Mouse (Mus musculus) lung, embryonic 14.5 days (tissue): ENCODE results near the gene Slc9a4. TPM values are rescaled to one million over a fixed set of nuclear protein-coding genes. Genes with fewer than 3 reads are reported as not detected.

Source experiments
- ATAC-seq: fragments of 200-750 bp; cut with Nextera tagmentation; 2 replicates; pipeline ENCODE4 v1.8.0; 2017; ENCODE audit warnings: mild to moderate bottlenecking, moderate TSS enrichment, moderate library complexity; ENCODE audit not compliant: insufficient read depth
- DNase-seq: peaks from one replicate; pipeline ENCODE4 v3.0.0-alpha.2; 2015
- H3K27ac ChIP-seq: fragments of 300-500 bp; sonication (generic); 2 replicates; pipeline ENCODE4 v1.5.1; 2014; ENCODE audit warnings: low read depth, mild to moderate bottlenecking, moderate library complexity
- H3K27me3 ChIP-seq: fragments of 300-500 bp; sonication (generic); 2 replicates; pipeline ENCODE4 v1.6.1; 2014; ENCODE audit warnings: low read length, control low read depth; ENCODE audit not compliant: insufficient read depth
- H3K36me3 ChIP-seq: fragments of 300-500 bp; sonication (generic); 2 replicates; pipeline ENCODE4 v1.6.1; 2014; ENCODE audit warnings: control low read depth; ENCODE audit not compliant: insufficient read depth
- H3K4me1 ChIP-seq: fragments of 300-500 bp; sonication (generic); 2 replicates; pipeline ENCODE4 v1.6.1; 2014; ENCODE audit warnings: antibody characterized with exemption, control low read depth; ENCODE audit not compliant: insufficient read depth
- H3K4me2 ChIP-seq: fragments of 300-500 bp; sonication (generic); 2 replicates; pipeline ENCODE4 v1.6.1; 2014; ENCODE audit warnings: mild to moderate bottlenecking
- H3K4me3 ChIP-seq: fragments of 300-500 bp; sonication (generic); 2 replicates; pipeline ENCODE4 v1.5.1; 2014; ENCODE audit warnings: low read depth, low read length
- H3K9ac ChIP-seq: fragments of 300-500 bp; sonication (generic); 2 replicates; pipeline ENCODE4 v1.6.1; 2014
- H3K9me3 ChIP-seq: fragments of 300-500 bp; sonication (generic); 2 replicates; pipeline ENCODE4 v1.6.1; 2016; ENCODE audit warnings: low read depth, low read length, control low read depth
- CTCF ChIP-seq: IDR thresholded peaks from 2 replicates; pipeline ENCODE4 v1.5.1; 2016; ENCODE audit warnings: antibody characterized with exemption, low read depth
- WGBS: fragments of 180-500 bp; shearing (Covaris S2); extraction: QIAGEN DNeasy Blood & Tissue Kit; methylation state at CpG from one replicate; pipeline ENCODE4 v1.1.7; 2014; 5-methylcytosine and 5-hydroxymethylcytosine counted together
- polyA plus RNA-seq: library from polyadenylated mRNA; unstranded; fragments of >200 nt; fragmentation: Nextera tagmentation; extraction: Ambion mirVana; gene quantifications from 2 replicates; pipeline ENCODE4 v1.2.1, GENCODE M21; 2014

Gene Slc9a4
- polyA plus RNA-seq, 1 experiment from 2014 or later = not detected

DNA sequence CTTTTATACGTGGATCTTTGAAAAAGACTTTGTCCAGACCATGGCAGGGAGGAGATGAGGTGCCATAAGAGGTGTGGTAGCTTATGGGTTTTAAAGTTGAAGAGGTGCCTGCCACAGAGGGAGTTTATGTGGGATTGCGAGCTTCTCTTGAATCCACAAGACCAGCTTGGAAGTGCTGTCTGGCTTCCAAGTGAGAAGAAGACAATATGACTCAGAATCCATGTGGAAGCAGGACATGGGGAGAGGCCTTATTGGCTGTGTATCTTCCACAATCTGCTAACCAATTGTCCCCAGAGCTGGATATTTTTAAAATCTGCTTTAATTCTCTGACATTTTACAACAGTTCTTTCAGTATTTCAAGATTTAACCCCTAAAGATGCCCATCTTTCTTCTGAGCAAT is 33.3 kb downstream of the Slc9a4 start:
- DNase-seq (no peak), ATAC-seq (no peak)
- H3K27me3 ChIP-seq = no peaks in the 10 kb centered on the region
- H3K4me3 ChIP-seq = no peak overlapping the region
- 84% methylated on average over 2 of the region's 2 CpGs for WGBS
- no peak overlapping the region for H3K27ac ChIP-seq
- H3K9ac ChIP-seq = no peak overlapping the region
- no peaks in the 10 kb centered on the region for H3K36me3 ChIP-seq
- H3K4me2 ChIP-seq = no peak overlapping the region
- H3K9me3 ChIP-seq = no peaks in the 10 kb centered on the region
- no peaks in the 10 kb centered on the region for H3K4me1 ChIP-seq
- TF ChIP-seq CTCF = no peak

GRCm38 (mm10) chr1:40619093-40619492 is 39.2 kb downstream of the Slc9a4 start:
- peak; percentile 46 for TF ChIP-seq CTCF
- ATAC-seq = no peak
- no peaks in the 10 kb centered on the region for H3K27me3 ChIP-seq
- H3K27ac ChIP-seq = no peak overlapping the region
- WGBS = 74% methylated on average over 5 of the region's 5 CpGs
- H3K4me1 ChIP-seq = no peaks in the 10 kb centered on the region
- no peaks in the 10 kb centered on the region for H3K36me3 ChIP-seq
- H3K4me2 ChIP-seq = no peak overlapping the region
- no peaks in the 10 kb centered on the region for H3K9me3 ChIP-seq
- H3K4me3 ChIP-seq = no peak overlapping the region
- H3K9ac ChIP-seq = no peak overlapping the region
- peak; percentile 27 for DNase-seq

GRCm38 (mm10) chr1:40619871-40620270 is 40.0 kb downstream of the Slc9a4 start:
- Histone ChIP-seq H3K4me3 (no peak overlapping the region), H3K27me3 (no peaks in the 10 kb centered on the region), H3K4me1 (no peaks in the 10 kb centered on the region), H3K36me3 (no peaks in the 10 kb centered on the region), H3K9me3 (no peaks in the 10 kb centered on the region), H3K4me2 (no peak overlapping the region), H3K9ac (no peak overlapping the region), H3K27ac (no peak overlapping the region)
- ATAC-seq (no peak), DNase-seq (no peak)
- no peak for TF ChIP-seq CTCF
- 60% methylated on average over 5 of the region's 5 CpGs for WGBS

DNA sequence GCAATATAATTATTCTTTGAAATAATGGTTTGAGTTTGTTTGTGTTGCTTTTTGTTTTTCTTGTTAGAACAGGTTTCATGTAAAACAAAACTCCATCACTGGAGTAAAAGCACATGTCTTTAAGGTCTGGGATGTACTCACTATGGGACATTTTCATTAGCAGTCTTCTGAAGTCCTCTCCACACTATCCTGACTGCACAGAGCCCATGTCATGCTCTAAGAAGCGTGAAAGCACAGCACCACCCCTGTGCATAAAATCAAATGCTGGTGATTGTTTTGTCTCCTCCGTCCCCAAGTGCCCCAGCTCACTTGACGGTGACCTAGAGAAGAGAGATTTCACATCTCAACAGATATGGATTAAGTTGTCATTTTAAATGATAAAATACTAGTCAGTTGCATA is 45.1 kb downstream of the Slc9a4 start:
- WGBS = 50% methylated on average over 3 of the region's 3 CpGs
- Histone ChIP-seq H3K9ac (no peak overlapping the region), H3K4me1 (no peaks in the 10 kb centered on the region), H3K36me3 (no peaks in the 10 kb centered on the region), H3K27ac (no peak overlapping the region), H3K4me3 (no peak overlapping the region), H3K9me3 (no peaks in the 10 kb centered on the region), H3K27me3 (no peaks in the 10 kb centered on the region), H3K4me2 (no peak overlapping the region)
- ATAC-seq = no peak
- no peak for DNase-seq
- TF ChIP-seq CTCF = no peak

DNA sequence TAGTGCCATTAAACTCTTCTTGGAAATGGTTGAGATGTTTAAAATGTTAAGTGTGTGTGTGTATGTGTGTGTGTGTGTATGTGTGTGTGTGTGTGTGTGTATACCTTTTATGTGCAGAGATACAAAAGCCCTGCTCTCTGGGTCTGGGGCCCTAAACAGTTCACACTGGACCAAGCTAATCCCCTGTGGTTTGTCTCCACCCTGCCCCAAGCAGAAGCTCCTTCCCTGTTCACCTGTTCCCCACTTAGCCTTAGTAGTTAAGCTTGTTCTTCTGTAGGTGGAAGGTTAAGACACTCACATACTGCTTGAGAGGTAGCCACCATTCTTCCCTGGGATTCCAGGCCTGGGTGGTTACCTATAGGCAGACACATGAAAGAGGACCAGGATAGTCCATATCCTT is 47.1 kb downstream of the Slc9a4 start:
- no peak overlapping the region for H3K4me2 ChIP-seq
- no peaks in the 10 kb centered on the region for H3K9me3 ChIP-seq
- no peak overlapping the region for H3K9ac ChIP-seq
- no peak for TF ChIP-seq CTCF
- H3K36me3 ChIP-seq = no peaks in the 10 kb centered on the region
- no peak for DNase-seq
- no peak for ATAC-seq
- no peak overlapping the region for H3K4me3 ChIP-seq
- H3K4me1 ChIP-seq = no peaks in the 10 kb centered on the region
- H3K27me3 ChIP-seq = no peaks in the 10 kb centered on the region
- no peak overlapping the region for H3K27ac ChIP-seq

DNA sequence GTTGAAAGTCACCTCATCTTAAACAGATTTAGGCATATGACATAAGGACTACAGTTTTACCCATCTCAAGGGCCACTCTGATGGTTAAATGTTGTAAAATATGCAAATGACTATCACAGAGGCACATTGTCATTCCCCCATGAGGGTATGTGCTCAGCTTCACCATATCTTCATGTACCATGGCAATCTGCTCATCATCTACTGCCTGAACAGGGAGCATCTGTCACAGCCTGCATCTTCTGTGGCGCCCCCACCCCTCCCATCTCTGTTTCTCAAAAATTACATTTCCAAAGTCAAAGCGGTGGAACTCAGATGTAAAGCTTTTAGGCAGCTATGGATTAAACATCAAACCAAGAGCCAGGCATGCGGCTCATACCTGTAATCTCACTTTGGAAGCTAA is 48.6 kb downstream of the Slc9a4 start:
- 78% methylated on average over 3 of the region's 3 CpGs for WGBS
- H3K9me3 ChIP-seq = no peaks in the 10 kb centered on the region
- H3K36me3 ChIP-seq = no peaks in the 10 kb centered on the region
- H3K27ac ChIP-seq = no peak overlapping the region
- H3K9ac ChIP-seq = no peak overlapping the region
- DNase-seq (no peak), ATAC-seq (no peak)
- TF ChIP-seq CTCF = no peak
- no peaks in the 10 kb centered on the region for H3K4me1 ChIP-seq
- no peak overlapping the region for H3K4me3 ChIP-seq
- H3K4me2 ChIP-seq = no peak overlapping the region
- H3K27me3 ChIP-seq = no peaks in the 10 kb centered on the region

DNA sequence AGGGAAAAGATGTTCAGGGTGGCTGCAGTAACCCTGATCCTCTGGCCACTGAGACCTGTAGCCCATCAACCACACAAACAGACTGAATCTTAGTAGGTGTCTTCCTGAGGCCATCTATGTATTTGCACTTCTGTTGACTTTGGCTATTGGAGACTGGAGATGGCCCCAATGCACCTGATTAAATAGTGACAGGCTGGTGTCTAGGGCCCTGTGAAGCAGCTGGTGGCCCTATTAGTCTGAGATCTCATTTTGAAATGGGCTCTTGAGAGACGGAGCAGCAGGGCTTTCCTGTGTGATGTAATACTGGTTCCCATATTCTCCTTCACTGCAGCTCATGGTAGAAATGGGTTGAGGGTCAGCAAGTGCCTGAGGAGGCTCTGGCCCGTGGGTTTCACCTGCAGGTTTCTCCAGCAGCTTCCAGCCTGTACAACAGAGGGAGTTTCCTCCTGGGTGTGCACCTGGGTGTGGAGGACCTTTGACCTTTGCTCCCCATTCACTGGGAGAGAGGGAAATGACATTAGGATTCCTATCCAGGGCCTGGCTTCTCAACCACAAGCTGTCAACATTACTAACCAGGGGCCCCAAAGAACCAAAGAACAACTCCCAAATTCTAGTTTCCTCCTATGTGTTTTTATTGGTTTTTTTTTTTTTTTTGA is 52.7 kb downstream of the Slc9a4 start:
- no peak overlapping the region for H3K27ac ChIP-seq
- no peak for DNase-seq
- no peaks in the 10 kb centered on the region for H3K4me1 ChIP-seq
- TF ChIP-seq CTCF = no peak
- H3K9ac ChIP-seq = no peak overlapping the region
- no peak for ATAC-seq
- no peak overlapping the region for H3K4me3 ChIP-seq
- no peak overlapping the region for H3K4me2 ChIP-seq
- no peaks in the 10 kb centered on the region for H3K36me3 ChIP-seq
- H3K27me3 ChIP-seq = no peaks in the 10 kb centered on the region
- no peaks in the 10 kb centered on the region for H3K9me3 ChIP-seq
- 60% methylated on average over 2 of the region's 2 CpGs for WGBS

GRCm38 (mm10) chr1:40634608-40635007 is 54.7 kb downstream of the Slc9a4 start:
- Histone ChIP-seq H3K4me1 (no peaks in the 10 kb centered on the region), H3K9ac (no peak overlapping the region), H3K27ac (no peak overlapping the region), H3K27me3 (no peaks in the 10 kb centered on the region), H3K4me2 (no peak overlapping the region), H3K36me3 (no peaks in the 10 kb centered on the region), H3K9me3 (no peaks in the 10 kb centered on the region), H3K4me3 (no peak overlapping the region)
- ATAC-seq = no peak
- 73% methylated on average over 4 of the region's 4 CpGs for WGBS
- DNase-seq = no peak
- no peak for TF ChIP-seq CTCF
